Mouse (Mus musculus) heart, adult 8-10 months (tissue): ENCODE data around the gene Ptgds. TPM values are rescaled to one million over a fixed set of nuclear protein-coding genes. Genes with fewer than 3 reads are reported as not detected.

Source experiments
- DNase-seq: peaks from one replicate; pipeline ENCODE4 v3.0.0; 2022; ENCODE audit warnings: low spot score
- total RNA-seq, 4 experiments: library from RNA; stranded (reverse); gene quantifications; 2 replicates each; pipeline ENCODE4 v1.2.4; 2022

Ptgds gene
- total RNA-seq, 4 experiments from 2014 or later: 350 to 1,004 (median 621) TPM

GRCm38 (mm10) chr2:25450853-25451647 is 18.8 kb downstream of the Ptgds start:
- no peak for DNase-seq

- no peak for DNase-seq
Observed at GRCm38 (mm10) chr2:25442682-25443081, 27.2 kb downstream of the Ptgds start.

GRCm38 (mm10) chr2:25441067-25441466 is 28.8 kb downstream of the Ptgds start:
- DNase-seq: no peak

- DNase-seq: no peak
Observed at GRCm38 (mm10) chr2:25436286-25436820, 33.5 kb downstream of the Ptgds start.

GRCm38 (mm10) chr2:25434292-25434691 is 35.6 kb downstream of the Ptgds start:
- no peak for DNase-seq

- no peak for DNase-seq
Observed at GRCm38 (mm10) chr2:25433101-25433500, 36.7 kb downstream of the Ptgds start.

- no peak for DNase-seq
Observed at GRCm38 (mm10) chr2:25432326-25433098, 37.3 kb downstream of the Ptgds start.

- no peak for DNase-seq
Observed at GRCm38 (mm10) chr2:25431308-25431855, 38.5 kb downstream of the Ptgds start.

GRCm38 (mm10) chr2:25430395-25431233 is 39.2 kb downstream of the Ptgds start:
- DNase-seq: no peak

- DNase-seq: no peak
Observed at GRCm38 (mm10) chr2:25429435-25430180, 40.2 kb downstream of the Ptgds start.

GRCm38 (mm10) chr2:25428442-25429236 is 41.2 kb downstream of the Ptgds start, which contains the start of gene Abca2:
Gene Abca2 (plus strand): TSS chr2:25428703.
- peak; percentile 84 for DNase-seq

- no peak for DNase-seq
Observed at GRCm38 (mm10) chr2:25427256-25427655, 42.6 kb downstream of the Ptgds start.

GRCm38 (mm10) chr2:25426721-25427191 is 43.1 kb downstream of the Ptgds start:
- DNase-seq: peak; percentile 71

- DNase-seq: no peak
Observed at GRCm38 (mm10) chr2:25425481-25425880, 44.4 kb downstream of the Ptgds start.

GRCm38 (mm10) chr2:25423626-25424025 is 46.2 kb downstream of the Ptgds start:
- DNase-seq: no peak

GRCm38 (mm10) chr2:25422587-25423410 is 47.0 kb downstream of the Ptgds start, which contains the start of gene Fut7:
Gene Fut7 (plus strand): TSS chr2:25423267.
- no peak for DNase-seq

GRCm38 (mm10) chr2:25421896-25422295 is 48.0 kb downstream of the Ptgds start:
- no peak for DNase-seq

- no peak for DNase-seq
Observed at GRCm38 (mm10) chr2:25417426-25417825, 52.4 kb downstream of the Ptgds start.
